Mouse (Mus musculus): Measurements from ENCODE around the gene Fmn2.

GRCm38 (mm10) chr1:174592420-174592980 is 90.9 kb downstream of the Fmn2 start:
- peak; percentile 74 for TF ChIP-seq CTCF (IDR thresholded peaks at IDR 0.05)
- no peak for TF ChIP-seq EP300 (IDR thresholded peaks at IDR 0.05)
